ENCODE assay signal across 17 mouse cellular contexts in genomic region chr8:104175848-104176527, GRCm38 (mm10). TPM values are rescaled to one million over a fixed set of nuclear protein-coding genes. Genes with fewer than 3 reads are reported as not detected.
A peak's percentile ranks its signal among the peaks of the same experiment; 100 is the strongest.
DNase-seq lines count a peak whose midpoint lies in the region; ATAC-seq lines count a peak whose summit lies in the region.
"Had no signal": no experiment of that assay in that cellular context is flagged by ENCODE, and none has a peak within 500 bp of the region (broad histone marks: within the 10 kb centered on the region; RNA-seq: fewer than 3 reads in every experiment).

No protein-coding gene starts in this region.

- H3K4me2 ChIP-seq in heart, embryonic 12.5 days = no peak overlapping the region
- H3K4me2 ChIP-seq in forebrain, embryonic 11.5 days (ENCODE audit: low read depth, low read length, severe bottlenecking) = no peak overlapping the region
- no peak overlapping the region for H3K4me2 ChIP-seq in hindbrain, embryonic 11.5 days (replicated peaks; ENCODE audit: low read depth, low read length)
- H3K4me2 ChIP-seq: limb, embryonic 12.5 days; neural tube, embryonic 15.5 days; stomach, embryonic 15.5 days had no signal

- H3K4me3 ChIP-seq in heart, embryonic 12.5 days = no peak overlapping the region
- peak overlapping the region; percentile 74 for H3K4me3 ChIP-seq in megakaryocyte, embryonic 14.5 days (replicated peaks)
- no peak overlapping the region for H3K4me3 ChIP-seq in forebrain, embryonic 11.5 days (ENCODE audit: low read depth, low read length)
- H3K4me3 ChIP-seq in hindbrain, embryonic 11.5 days (ENCODE audit: low read depth, low read length) = no peak overlapping the region
- H3K4me3 ChIP-seq: limb, embryonic 12.5 days; neural tube, embryonic 15.5 days; stomach, embryonic 15.5 days had no signal

- H3K9ac ChIP-seq in heart, embryonic 12.5 days = no peak overlapping the region
- H3K9ac ChIP-seq in forebrain, embryonic 11.5 days (ENCODE audit: low read length) = no peak overlapping the region
- H3K9ac ChIP-seq in hindbrain, embryonic 11.5 days (ENCODE audit: low read depth, low read length) = no peak overlapping the region
- H3K9ac ChIP-seq: limb, embryonic 12.5 days; liver, embryonic 14.5 days; neural tube, embryonic 15.5 days; stomach, embryonic 15.5 days had no signal

- no peaks in the 10 kb centered on the region for H3K9me3 ChIP-seq in heart, embryonic 12.5 days (replicated peaks)
- peaks cover 4% of the 10 kb centered on the region; the same call in 1 of the 2 replicates for H3K9me3 ChIP-seq in megakaryocyte, embryonic 14.5 days
- H3K9me3 ChIP-seq in forebrain, embryonic 11.5 days (ENCODE audit: control insufficient read depth, low read length) = no peaks in the 10 kb centered on the region
- no peaks in the 10 kb centered on the region for H3K9me3 ChIP-seq in hindbrain, embryonic 11.5 days (ENCODE audit: control insufficient read depth, low read length)
- H3K9me3 ChIP-seq: limb, embryonic 12.5 days; neural tube, embryonic 15.5 days; stomach, embryonic 15.5 days had no signal

- no peaks in the 10 kb centered on the region for H3K36me3 ChIP-seq in heart, embryonic 12.5 days
- no peaks in the 10 kb centered on the region for H3K36me3 ChIP-seq in megakaryocyte, embryonic 14.5 days (replicated peaks; ENCODE audit: low read length)
- H3K36me3 ChIP-seq in forebrain, embryonic 11.5 days (ENCODE audit: control insufficient read depth, insufficient read depth, low read length) = no peaks in the 10 kb centered on the region
- H3K36me3 ChIP-seq in hindbrain, embryonic 11.5 days (ENCODE audit: control insufficient read depth, insufficient read depth, low read length) = no peaks in the 10 kb centered on the region
- H3K36me3 ChIP-seq: G1E; limb, embryonic 12.5 days; neural tube, embryonic 15.5 days; stomach, embryonic 15.5 days had no signal

- no peak for ATAC-seq in heart, embryonic 12.5 days (ENCODE audit: insufficient number of reproducible peaks, low FRiP score)
- no peak for ATAC-seq in megakaryocyte, adult 5-6 weeks (ENCODE audit: poor library complexity, severe bottlenecking)
- ATAC-seq in forebrain, embryonic 11.5 days (replicated peaks; ENCODE audit: low FRiP score) = no peak
- ATAC-seq in hindbrain, embryonic 11.5 days (ENCODE audit: low FRiP score) = no peak
- ATAC-seq: forebrain, embryonic 16.5 days had no signal

- DNase-seq in heart, adult 11 months = peak; percentile 95
- DNase-seq in heart, postnatal 10 days = peak; percentile 16 to 20
- DNase-seq in kidney, postnatal 10 days = no peak
- no peak for DNase-seq in forebrain, embryonic 11.5 days (ENCODE audit: low spot score)
- DNase-seq in hindbrain, embryonic 11.5 days (ENCODE audit: low spot score) = no peak
- DNase-seq: cerebellum, adult 18-20 months; kidney, adult 9 months; retina, postnatal 1 day had no signal

- 39% methylated on average over 8 of the region's 8 CpGs for WGBS in heart, embryonic 12.5 days
- WGBS in forebrain, embryonic 11.5 days = 79% methylated on average over 8 of the region's 8 CpGs
- WGBS in hindbrain, embryonic 11.5 days = 82% methylated on average over 8 of the region's 8 CpGs

- H3K4me1 ChIP-seq in heart, embryonic 12.5 days (replicated peaks) = peaks cover 11% of the 10 kb centered on the region
- H3K4me1 ChIP-seq in megakaryocyte, embryonic 14.5 days = peaks cover 29% of the 10 kb centered on the region
- H3K4me1 ChIP-seq in forebrain, embryonic 11.5 days (replicated peaks; ENCODE audit: control insufficient read depth, insufficient read depth, low read length) = no peaks in the 10 kb centered on the region; the same call in 1 of the 2 replicates
- no peaks in the 10 kb centered on the region; the same call in 1 of the 2 replicates for H3K4me1 ChIP-seq in hindbrain, embryonic 11.5 days (replicated peaks; ENCODE audit: control insufficient read depth, insufficient read depth, low read length)
- H3K4me1 ChIP-seq: limb, embryonic 12.5 days had no signal

- no peak overlapping the region for H3K27ac ChIP-seq in heart, embryonic 12.5 days (ENCODE audit: poor library complexity, severe bottlenecking)
- H3K27ac ChIP-seq in forebrain, embryonic 11.5 days (ENCODE audit: low read depth, low read length) = no peak overlapping the region
- no peak overlapping the region for H3K27ac ChIP-seq in hindbrain, embryonic 11.5 days (ENCODE audit: low read depth, low read length)
- H3K27ac ChIP-seq: limb, embryonic 12.5 days; liver, embryonic 14.5 days; neural tube, embryonic 15.5 days; stomach, embryonic 15.5 days had no signal

- intact Hi-C loops in heart, postnatal 10 days (cut with DNase I) = no loop called here

- peaks cover 34% of the 10 kb centered on the region for H3K27me3 ChIP-seq in heart, embryonic 12.5 days (replicated peaks)
- peaks cover 37% of the 10 kb centered on the region for H3K27me3 ChIP-seq in megakaryocyte, embryonic 14.5 days (replicated peaks)
- peaks cover 20% of the 10 kb centered on the region for H3K27me3 ChIP-seq in forebrain, embryonic 11.5 days (ENCODE audit: control insufficient read depth, insufficient read depth, low read length)
- H3K27me3 ChIP-seq in hindbrain, embryonic 11.5 days (ENCODE audit: control insufficient read depth, insufficient read depth, low read length) = peaks cover 20% of the 10 kb centered on the region

RNA-seq across cellular contexts. Expression of gene Bean1, which starts 5.7 kb away (rescaled TPM):
- 0.27 and 0.28 TPM in 2 replicates for polyA plus RNA-seq in heart, embryonic 12.5 days (2016; fragmentation: Nextera tagmentation; extraction: Ambion mirVana)
- 1.5 TPM in 1 of 2 replicates, not detected in the other for polyA plus RNA-seq in megakaryocyte, embryonic 14.5 days (2012; ENCODE audit: insufficient read depth, low replicate concordance)
- total RNA-seq in megakaryocyte, adult 5-6 weeks (2015) = 0.16 TPM in 1 of 2 replicates, not detected in the other
- total RNA-seq in megakaryocyte, adult 5-6 weeks (2017) = 0.11 TPM in 1 of 2 replicates, not detected in the other
- 1 to 10 TPM; 2.9 to 4.3 TPM for total RNA-seq in heart, postnatal 10 days (2021)
- 0.16 and 0.19 TPM in 2 replicates for polyA plus RNA-seq in forebrain, embryonic 11.5 days (2014; fragmentation: Nextera tagmentation; extraction: Ambion mirVana)
- polyA plus RNA-seq in hindbrain, embryonic 11.5 days (2014; fragmentation: Nextera tagmentation; extraction: Ambion mirVana) = 0.71 and 0.88 TPM in 2 replicates
- total RNA-seq: G1E had no signal
- polyA plus RNA-seq: G1E had no signal

Comparison
In these comparisons a context has a peak if more than half of its experiments do, and no peak if none do; other contexts are left out.
1. DNase-seq: peak in heart, adult 11 months (single experiment) and heart, postnatal 10 days (2 of 2); none in kidney, postnatal 10 days (single experiment), forebrain, embryonic 11.5 days (single experiment) and hindbrain, embryonic 11.5 days (single experiment).